Mouse (Mus musculus) urinary bladder, adult 2 months (tissue): ENCODE results near the gene Dgki. TPM values are rescaled to one million over a fixed set of nuclear protein-coding genes. Genes with fewer than 3 reads are reported as not detected.

ENCODE experiments used
- DNase-seq: peaks from one replicate; pipeline ENCODE4 v3.0.0; 2022; ENCODE audit warnings: low spot score
- polyA plus RNA-seq: library from polyadenylated mRNA; depleted of rRNA; stranded (reverse); fragments of >200 nt; gene quantifications from 2 replicates; pipeline ENCODE4 v1.2.3, GENCODE M21; 2012

Dgki gene
- polyA plus RNA-seq, 1 experiment = 1.5 TPM

DNA sequence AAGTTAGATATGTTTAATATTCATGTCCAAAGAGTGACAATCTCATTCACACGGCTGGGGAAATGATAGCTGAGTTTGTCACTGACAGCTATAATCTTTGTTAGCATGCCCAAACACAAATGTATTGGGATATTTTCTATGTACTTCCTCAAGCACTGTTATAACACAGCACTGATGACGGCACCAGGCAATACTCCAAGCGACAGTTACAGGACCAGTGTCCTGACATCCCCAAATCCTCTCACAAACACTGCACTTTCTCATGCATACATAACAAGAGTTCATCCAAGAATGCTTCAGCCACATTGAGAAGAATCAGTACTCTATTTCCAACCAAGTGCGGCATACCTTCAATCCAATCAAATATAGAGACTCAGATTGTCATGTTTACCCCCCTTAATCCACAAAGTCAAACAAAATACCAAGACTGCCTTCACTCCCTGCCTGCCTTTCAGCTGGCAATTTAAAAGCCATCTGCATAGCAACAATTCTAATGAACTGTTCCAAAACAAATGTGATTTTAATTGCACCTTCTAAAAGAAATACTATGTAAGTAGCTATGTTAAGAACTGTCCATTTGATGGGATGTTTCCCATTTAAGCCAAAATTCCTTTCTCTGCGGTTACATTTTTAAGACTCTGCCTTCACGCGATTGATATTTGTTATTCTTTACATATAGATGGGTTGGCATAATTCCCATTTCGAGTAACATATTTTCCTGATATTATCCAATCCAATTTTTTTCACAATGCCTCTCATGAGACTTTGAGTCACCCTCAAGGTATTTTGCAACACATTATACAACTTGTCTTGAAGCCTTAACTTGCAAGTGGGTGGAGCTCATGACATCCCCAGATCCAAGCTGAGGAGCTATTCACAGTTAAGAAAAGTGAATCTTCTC lies 273.4 kb downstream of the Dgki start:
- DNase-seq = no peak

DNA sequence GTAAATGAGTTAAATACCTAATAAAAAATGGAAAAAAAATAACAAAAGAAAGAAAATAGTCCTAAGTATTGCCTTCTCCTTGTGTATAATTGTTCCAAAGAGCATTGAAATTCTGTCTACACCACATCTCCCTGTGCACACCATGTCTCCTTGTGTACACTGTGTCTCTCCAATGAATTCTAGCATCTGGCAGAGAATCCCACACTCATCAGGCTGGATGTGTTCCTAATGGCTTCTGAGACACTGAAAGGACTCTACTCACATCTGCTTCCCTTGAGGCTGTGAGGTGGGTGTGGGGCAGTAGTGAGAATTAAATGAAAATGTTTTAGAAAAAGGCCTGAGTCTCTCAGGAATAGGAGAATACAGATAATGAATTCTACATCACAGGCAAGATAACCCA lies 283.9 kb downstream of the Dgki start:
- DNase-seq = no peak

DNA sequence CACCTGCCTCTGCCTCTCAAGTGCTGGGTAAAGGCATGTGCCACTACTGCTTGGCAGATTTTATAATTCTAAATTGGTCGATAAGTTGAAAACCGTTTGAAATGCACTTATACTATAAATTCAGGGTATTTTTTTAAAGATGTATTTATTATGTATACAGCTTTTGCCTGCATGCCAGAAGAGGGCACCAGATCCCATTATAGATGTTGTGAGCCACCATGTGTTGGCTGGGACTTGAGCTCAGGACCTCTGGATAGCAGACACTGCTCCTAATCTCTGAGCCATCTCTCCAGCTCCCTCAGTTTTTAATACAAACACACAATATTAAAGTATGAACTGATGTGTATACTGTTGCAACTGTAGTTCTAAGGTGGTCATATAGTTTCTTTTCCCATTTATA lies 288.4 kb downstream of the Dgki start:
- no peak for DNase-seq

DNA sequence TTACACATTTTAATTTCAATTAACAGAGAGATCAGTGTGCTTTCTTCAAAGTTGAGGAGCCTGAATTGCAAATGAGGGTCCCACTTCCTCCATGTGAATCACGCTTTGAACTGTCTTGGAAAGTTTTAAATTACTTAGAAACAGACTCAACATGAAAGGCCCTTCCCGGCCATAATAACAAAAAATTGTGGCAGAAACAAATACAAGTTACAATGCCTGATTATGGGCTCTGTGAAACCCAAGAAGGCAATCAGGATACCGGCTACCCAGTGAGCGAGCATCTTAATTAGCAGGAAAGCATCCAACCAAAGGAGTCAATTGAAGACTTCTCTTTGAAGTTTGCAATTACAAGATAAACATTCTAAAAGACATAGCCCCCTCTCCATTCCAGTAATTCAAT lies 292.4 kb downstream of the Dgki start:
- no peak for DNase-seq

DNA sequence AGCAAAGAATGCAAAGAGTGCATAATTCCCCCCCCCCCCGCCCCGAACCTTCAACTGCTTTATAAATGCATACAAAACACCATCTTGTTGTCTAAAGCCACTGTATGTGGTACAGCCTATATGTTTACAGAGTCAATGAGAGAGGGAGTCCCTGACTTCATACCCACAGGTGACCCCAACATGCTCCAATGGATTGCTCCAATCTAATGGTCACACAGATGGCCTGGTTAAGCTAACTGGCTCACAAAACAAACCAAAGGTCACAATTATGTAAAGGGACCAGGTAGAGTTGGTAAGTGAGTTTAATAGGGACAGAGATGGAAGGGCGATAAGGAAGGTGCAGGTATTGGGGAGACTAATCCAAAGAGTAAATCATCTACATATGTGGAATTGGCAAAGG lies 295.1 kb downstream of the Dgki start:
- no peak for DNase-seq

DNA sequence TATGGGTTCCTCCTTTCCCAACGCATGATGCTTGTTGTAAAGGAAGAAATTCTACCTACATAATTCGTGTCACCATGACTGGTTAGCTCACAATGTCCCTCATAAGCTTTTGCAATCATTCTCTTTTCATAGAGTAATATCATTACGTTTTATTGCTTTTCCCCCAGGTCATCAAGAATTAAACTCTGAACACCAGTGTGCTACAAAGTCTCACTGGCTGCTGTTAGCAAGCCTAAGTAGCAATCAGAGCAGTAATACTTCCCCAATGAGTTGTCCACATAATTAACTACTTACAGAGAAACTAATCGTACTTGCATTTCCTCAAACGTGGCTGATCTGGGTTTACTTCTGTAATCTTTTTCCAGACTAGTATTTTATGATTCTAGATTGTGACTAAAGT lies 296.7 kb downstream of the Dgki start:
- DNase-seq = no peak

DNA sequence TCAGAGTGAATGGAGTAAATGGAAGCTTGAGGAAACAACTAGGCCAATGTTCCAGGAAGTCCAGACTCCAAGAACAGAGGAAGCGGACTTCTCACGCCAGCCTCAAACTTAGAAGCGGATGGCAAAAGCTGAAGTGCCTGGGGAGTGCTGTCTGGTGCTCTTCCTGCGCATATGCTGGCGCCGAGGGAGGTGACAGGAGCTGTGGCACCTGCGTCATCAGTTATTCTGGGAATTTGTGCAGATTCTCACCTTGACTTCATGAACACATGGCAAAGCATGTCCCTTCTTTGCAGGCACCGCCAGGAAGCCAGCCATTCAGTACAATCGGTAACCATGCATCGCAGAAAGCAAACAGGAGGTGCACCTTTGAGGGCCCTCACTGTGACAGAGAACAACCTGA lies 301.0 kb downstream of the Dgki start:
- DNase-seq = no peak

DNA sequence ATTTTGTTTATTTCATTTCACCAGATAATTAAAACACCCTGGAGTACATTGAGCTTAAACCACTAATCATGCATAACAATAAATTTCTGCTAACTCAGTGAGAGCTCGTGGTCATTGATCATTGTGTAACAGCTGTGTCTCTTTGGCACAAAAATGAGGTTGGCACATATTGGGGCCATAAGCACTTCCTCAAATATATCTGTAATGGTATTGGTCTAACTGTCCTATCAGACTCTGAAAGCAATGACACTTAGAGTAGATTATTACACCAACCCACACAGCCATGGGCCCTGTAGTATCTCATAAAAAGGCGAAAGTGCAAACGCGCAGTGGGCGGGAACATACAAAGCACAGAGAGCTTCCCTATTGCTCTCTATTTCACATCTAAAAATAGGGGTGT lies 305.7 kb downstream of the Dgki start:
- no peak for DNase-seq

DNA sequence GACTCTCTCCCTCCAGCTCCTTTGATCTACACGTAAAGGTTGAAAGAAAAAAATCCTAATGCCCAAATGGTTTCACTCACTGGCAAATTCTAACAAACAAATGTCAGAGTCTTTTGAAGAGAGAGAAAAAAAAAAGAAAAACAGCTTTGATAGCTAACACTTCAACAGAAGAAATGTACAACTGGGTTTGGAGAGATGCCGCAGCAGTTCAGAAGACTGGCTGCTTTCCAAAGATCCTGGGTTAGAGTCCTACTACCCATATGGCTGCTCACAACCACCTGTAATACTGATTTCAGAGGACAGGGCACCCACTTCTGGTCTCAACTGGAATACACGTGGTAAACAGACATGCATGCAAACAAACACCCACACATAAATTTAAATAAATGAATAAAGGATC lies 309.8 kb downstream of the Dgki start:
- no peak for DNase-seq

DNA sequence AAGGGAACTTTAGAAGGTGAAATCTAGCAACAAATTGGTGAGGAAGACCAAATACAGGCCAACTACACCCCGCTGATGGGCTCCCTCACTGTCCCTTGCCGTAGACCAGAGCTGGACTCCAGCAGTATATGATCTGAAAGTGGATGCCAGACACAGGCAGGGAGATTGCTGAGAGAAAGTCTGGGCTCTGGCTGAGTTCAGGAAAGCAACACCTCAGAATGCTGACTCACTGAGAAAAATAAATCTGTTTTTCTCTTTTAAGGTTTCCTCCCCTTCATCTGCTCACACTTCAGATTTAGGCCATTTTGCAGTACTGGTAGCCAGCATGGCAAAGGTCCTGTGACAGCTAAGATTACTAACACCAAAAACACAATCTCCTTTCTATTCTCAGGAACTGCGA lies 311.2 kb downstream of the Dgki start:
- no peak for DNase-seq

DNA sequence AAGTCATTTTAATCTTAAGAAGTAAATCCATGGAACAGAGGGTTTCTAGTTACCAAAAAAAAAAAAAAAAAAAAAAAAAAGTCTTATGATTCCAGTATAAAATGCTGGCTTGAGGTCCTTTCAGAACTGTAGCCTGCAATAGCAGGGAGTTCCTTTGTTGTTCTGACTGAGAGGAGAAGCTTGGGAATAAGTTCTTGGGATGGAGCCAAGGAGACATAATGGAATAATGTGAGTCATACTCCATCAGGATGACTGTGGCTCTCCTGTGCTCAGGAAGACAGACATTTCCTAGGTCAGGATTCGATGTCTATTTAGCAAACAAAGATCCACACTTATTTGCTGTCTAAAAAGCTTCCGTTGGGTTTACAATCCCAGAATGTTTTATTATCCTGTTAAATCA lies 318.3 kb downstream of the Dgki start:
- DNase-seq = no peak

DNA sequence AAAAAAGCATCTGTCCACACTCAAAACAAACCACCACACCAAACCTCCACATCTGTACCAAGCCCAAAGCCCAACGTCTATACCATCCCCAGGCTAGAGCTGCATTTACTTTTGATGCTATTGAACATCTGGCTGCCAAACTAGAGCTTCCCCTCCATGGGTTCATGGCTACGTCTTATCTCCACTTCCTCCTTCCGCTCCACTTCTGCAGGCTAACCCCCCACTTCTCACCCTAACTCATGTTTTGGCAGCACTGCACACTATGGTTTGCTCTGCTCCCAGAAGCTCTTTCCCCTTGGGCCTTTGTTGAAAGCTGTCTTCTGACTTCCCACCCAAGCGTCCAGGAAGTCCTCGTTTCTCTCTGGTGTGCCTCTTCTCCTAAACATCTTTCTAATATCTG lies 319.5 kb downstream of the Dgki start:
- no peak for DNase-seq

DNA sequence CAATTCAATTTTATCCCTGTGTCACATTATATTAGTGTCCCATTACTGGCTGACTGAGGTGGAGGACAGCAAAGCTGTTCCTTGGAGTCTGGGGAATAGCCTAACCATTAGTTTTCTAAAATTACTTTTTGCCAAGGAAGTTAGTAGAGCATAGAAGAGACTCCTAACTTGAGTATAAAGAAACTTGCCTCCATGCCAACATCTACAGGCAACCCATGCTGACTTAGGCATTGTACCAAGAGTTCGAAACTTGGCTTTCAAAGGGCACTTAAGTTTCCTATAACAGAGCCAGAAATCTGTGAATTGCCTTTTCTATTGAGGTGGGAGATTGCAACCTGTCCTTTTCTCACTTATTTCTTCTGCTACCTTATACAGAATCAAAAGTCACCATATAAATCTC lies 321.8 kb downstream of the Dgki start:
- DNase-seq = no peak

DNA sequence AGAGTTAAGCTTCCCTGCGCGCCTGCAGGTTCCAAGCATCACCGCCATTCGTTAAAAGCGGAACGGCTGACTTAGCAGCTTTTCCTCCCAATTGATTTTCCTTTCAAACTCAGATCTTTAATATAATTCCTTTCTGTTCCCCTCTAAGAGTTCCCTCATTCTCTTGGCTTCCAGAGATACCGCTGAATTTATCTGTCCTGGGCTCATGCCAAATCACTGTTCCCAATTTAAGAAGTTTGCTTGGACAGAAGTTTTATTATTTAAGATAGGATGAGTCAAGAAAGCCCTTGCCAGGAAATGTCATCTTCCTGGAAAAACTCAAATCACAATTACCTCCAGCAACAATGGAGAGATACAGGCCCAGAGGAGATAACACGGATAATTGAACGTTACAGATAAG lies 326.9 kb downstream of the Dgki start:
- DNase-seq = no peak

DNA sequence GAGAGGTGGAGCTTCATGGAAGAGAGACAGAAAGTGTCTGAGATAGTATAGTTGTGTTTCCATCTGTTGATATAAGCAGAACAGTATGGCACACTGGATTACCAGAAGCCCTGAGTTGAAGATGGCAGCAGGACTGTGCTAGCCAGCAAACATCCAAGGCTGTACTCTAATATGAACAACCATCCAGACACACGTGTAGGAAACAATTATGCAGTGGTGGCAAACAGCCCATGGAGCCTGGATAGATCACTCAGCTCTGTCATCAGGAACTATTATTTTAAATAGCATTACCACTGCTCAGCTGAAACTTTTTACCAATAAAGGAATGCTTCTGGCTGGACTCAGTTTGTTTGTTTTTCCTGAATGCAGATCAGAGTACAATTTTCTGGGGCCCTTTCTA lies 327.5 kb downstream of the Dgki start:
- no peak for DNase-seq

DNA sequence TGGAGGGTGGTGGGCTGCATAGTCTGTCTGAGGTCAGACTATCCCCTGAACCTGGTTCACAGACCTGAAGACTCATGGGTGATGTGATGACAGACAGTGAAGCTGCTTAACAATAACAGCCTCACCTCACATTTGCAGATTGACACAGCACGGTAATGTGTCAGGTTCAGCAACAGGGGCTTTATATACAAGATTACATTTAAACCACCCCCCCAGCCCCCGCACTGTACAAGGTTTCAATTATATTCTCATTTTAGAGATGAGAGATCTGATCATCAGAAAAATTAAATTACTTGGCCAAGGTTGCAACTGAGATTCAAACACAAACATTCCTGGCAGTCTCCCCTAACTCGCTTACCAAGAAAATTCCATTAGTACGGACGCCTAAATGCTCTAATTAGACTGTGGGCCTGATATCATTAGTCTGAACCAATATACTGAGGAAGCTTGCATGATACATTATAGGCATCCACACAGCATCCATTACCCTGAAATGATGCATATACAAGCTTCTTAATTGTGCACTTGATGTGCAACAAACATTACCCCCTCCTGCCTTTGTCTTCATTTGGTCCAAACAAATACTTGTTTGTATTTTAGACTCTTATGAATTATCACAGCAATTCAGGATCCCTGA lies 330.6 kb downstream of the Dgki start:
- DNase-seq = no peak

DNA sequence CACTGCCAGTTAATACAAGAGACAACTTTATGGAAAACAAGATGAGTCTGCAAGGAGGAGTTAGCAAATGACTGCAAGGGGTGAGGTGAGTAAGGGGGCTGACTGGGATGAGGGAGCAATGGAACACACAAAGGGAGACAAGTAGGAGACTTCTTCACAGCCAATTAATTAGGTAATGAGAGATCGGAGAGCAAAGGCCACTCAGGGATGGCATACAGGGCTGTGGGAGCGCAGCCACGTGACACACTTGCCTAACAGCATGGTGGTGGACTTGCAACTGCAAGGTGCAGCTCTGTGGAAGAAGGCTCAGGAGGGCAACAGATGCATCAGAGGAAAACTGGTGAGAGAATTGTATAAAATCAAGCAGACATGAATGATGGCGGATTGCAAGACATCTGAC lies 339.3 kb downstream of the Dgki start:
- DNase-seq = no peak

DNA sequence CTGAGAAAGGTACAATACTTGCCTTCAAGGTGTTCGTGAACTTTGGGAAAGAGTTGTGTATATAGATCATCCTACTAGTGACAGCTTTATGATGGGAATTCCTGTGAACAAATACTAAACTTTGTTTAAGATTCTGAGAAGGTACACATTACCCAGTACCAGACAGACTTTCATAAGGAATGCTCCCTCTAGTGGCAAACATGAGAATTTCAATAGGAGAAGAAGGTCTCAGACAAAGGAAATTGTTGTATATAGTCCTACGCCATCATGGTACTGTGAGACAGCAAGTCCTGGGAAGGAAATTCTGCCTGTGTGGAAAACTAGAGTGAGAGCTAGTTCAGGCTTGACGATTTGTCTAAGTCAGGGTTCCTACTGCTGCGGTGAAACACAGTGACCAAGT lies 344.7 kb downstream of the Dgki start:
- no peak for DNase-seq

DNA sequence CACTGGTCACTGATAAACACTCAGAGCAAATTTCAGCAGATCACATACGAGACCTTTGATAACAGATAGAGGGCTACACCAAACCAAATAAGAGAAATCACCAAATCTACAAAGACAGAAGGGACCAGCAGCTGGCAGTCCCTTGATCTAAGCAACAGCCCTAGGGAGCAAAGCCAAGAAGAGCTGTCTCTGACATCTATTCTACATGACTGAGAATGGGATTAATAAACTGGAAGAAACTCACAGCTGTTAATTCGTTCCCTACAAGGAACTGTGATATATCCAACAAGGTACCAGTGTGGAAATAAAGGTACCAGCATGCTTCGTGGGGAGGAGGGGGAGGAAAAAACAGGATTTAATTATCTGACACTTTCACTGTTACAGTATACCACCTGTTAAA lies 349.3 kb downstream of the Dgki start:
- DNase-seq = no peak

DNA sequence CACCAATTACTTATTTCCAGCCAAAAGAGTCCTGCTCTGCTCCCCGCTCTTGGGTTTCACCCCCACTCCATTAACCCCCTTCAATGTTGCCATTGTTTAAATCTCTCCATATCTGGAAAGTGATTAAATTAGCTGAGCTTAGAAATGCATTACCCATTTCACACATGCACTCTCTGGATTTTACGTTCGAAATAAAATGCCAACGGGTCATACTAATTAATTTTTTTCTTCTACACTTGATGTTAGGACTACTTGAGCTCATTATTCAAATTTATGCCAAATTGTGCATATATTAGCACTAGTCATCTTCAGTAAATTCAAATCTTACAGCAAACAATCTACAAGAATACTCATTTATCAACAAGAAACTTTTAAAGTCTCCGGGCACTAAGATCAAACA lies 352.1 kb downstream of the Dgki start:
- no peak for DNase-seq

DNA sequence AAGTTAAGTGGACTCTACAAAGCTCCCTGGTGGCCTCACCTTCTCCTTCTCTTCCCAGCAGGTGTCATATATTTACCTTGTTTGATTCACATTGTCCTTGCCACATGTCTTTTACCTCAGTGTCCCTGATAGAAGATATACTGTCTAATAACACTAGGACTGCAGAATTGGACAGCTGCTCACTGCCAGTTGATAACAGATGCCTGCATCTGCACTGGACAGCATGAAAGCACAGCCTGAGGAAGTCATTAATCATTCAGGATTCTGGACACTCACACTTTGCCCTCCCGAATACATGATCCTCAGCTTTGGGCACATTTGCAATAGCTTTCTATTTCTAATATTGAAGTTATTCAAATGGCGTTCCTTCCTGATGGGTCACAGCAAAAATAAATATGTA lies 362.5 kb downstream of the Dgki start:
- DNase-seq = no peak

DNA sequence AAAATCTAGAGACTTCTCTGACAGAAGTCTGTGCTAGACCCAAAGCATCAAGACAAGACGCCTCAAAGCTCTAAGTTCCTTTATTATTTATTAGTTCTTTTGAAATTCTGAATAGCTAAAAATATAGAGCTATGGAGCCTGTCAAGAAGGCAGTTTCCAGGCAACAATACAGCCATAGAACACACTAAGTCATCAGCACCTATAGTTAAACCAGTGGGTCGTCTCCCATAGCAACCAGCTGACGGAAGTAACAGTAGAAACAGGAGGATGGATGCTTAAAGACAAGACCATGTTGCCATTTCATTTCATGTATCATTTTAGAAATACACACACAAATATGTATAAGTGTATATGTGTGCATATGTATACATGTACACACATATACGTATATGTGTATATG lies 363.2 kb downstream of the Dgki start:
- no peak for DNase-seq

DNA sequence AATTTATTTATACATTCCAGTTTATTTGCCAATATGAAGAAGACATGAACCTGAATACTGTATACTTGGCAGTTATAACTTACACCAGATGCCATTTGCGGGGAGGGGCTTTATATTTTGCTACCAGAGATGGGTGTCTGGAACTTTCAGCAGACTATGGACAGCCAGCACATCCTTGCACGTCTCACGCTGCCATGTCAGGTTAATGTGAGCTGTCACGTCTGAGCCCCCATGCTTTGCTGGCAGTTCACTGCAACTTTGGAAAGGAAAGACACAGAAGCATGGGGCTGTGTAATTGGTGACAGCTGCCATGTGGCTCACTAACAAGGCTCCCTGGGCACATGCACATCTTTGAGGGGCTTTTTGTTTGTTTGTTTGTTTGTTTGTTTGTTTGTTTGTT lies 368.5 kb downstream of the Dgki start:
- DNase-seq = no peak

DNA sequence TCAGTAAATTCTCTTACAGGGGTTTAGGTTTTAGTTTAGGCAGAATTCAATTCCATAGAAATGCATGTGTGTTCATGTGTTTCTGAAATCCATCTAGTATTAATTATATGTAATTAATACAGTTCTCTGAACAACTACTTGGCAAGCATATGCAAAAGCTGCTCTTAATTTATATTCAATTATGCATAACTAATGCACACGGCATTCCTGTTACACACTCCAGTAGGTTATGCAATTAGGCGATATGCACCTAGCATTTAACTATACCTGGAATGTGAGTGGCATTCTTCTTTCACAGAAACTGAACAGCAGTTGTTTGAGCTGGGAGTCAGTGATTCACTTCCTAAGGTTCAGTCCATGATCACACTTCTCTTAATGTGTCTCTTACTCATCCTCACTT lies 370.2 kb downstream of the Dgki start:
- no peak for DNase-seq
